Mouse (Mus musculus): ENCODE data around the gene Zfp114. TPM values are rescaled to one million over a fixed set of nuclear protein-coding genes. Genes with fewer than 3 reads are reported as not detected.

Zfp114 gene
- total and polyA plus RNA-seq, 2 experiments from 2014 or later: 2.4 to 4.1 TPM

GRCm38 (mm10) chr7:24172191-24172590 lies 2.7 kb upstream of the Zfp114 start:
- DNase-seq (ENCODE audit: low spot score) (no peak), ATAC-seq (ENCODE audit: low FRiP score) (no peak)
- Histone ChIP-seq H3K4me2 (ENCODE audit: low read depth, low read length, poor library complexity, severe bottlenecking) (no peak overlapping the region), H3K9ac (replicated peaks; ENCODE audit: low read length, poor library complexity, severe bottlenecking) (no peak overlapping the region), H3K27ac (ENCODE audit: low read depth, low read length) (no peak overlapping the region), H3K4me3 (ENCODE audit: low read depth, low read length) (no peak overlapping the region), H3K27me3 (ENCODE audit: insufficient read depth, low read length) (no peaks in the 10 kb centered on the region), H3K36me3 (ENCODE audit: insufficient read depth, low read length) (no peaks in the 10 kb centered on the region), H3K4me1 (ENCODE audit: insufficient read depth, low read length) (no peaks in the 10 kb centered on the region), H3K9me3 (ENCODE audit: low read length) (no peaks in the 10 kb centered on the region)
- WGBS: 68% methylated on average over 4 of the region's 4 CpGs
- no peak for TF ChIP-seq CTCF (IDR thresholded peaks at IDR 0.05)

GRCm38 (mm10) chr7:24175337-24175711 lies 464 bp downstream of the Zfp114 start:
- no peaks in the 10 kb centered on the region for H3K9me3 ChIP-seq (ENCODE audit: low read length)
- H3K4me3 ChIP-seq (ENCODE audit: low read depth, low read length): peak overlapping the region; percentile 55
- DNase-seq (ENCODE audit: low spot score) (no peak), ATAC-seq (ENCODE audit: low FRiP score) (0 out of 2 replicates have a peak, but pooled peaks have one; percentile 3)
- no peak for TF ChIP-seq CTCF (IDR thresholded peaks at IDR 0.05)
- WGBS: 57% methylated on average over 6 of the region's 6 CpGs
- peak overlapping the region; percentile 83 for H3K27ac ChIP-seq (ENCODE audit: low read depth, low read length)
- H3K4me1 ChIP-seq (ENCODE audit: insufficient read depth, low read length): no peaks in the 10 kb centered on the region
- peak overlapping the region; percentile 73 for H3K9ac ChIP-seq (replicated peaks; ENCODE audit: low read length, poor library complexity, severe bottlenecking)
- H3K36me3 ChIP-seq (ENCODE audit: insufficient read depth, low read length): no peaks in the 10 kb centered on the region
- no peaks in the 10 kb centered on the region for H3K27me3 ChIP-seq (ENCODE audit: insufficient read depth, low read length)
- H3K4me2 ChIP-seq (ENCODE audit: low read depth, low read length, poor library complexity, severe bottlenecking): peak overlapping the region; percentile 45

GRCm38 (mm10) chr7:24187611-24188010 lies 12.8 kb downstream of the Zfp114 start:
- H3K4me1 ChIP-seq (ENCODE audit: insufficient read depth, low read length): no peaks in the 10 kb centered on the region
- H3K4me3 ChIP-seq (ENCODE audit: low read depth, low read length): no peak overlapping the region
- no peaks in the 10 kb centered on the region for H3K36me3 ChIP-seq (ENCODE audit: insufficient read depth, low read length)
- ATAC-seq (ENCODE audit: low FRiP score) (no peak), DNase-seq (ENCODE audit: low spot score) (no peak)
- no peak overlapping the region for H3K4me2 ChIP-seq (ENCODE audit: low read depth, low read length, poor library complexity, severe bottlenecking)
- H3K27me3 ChIP-seq (ENCODE audit: insufficient read depth, low read length): no peaks in the 10 kb centered on the region
- H3K9me3 ChIP-seq (ENCODE audit: low read length): no peaks in the 10 kb centered on the region
- WGBS: 68% methylated on average over 1 of the region's 1 CpGs
- TF ChIP-seq CTCF (IDR thresholded peaks at IDR 0.05): no peak
- no peak overlapping the region for H3K9ac ChIP-seq (replicated peaks; ENCODE audit: low read length, poor library complexity, severe bottlenecking)
- H3K27ac ChIP-seq (ENCODE audit: low read depth, low read length): no peak overlapping the region

- no peak for ATAC-seq (ENCODE audit: low FRiP score)
- H3K9ac ChIP-seq (replicated peaks; ENCODE audit: low read length, poor library complexity, severe bottlenecking): no peak overlapping the region
- WGBS: 66% methylated on average over 4 of the region's 4 CpGs
- H3K4me3 ChIP-seq (ENCODE audit: low read depth, low read length): no peak overlapping the region
- H3K27me3 ChIP-seq (ENCODE audit: insufficient read depth, low read length): no peaks in the 10 kb centered on the region
- peaks cover under 1% of the 10 kb centered on the region; the same call in 1 of the 2 replicates for H3K36me3 ChIP-seq (ENCODE audit: insufficient read depth, low read length)
- H3K9me3 ChIP-seq (ENCODE audit: low read length): no peaks in the 10 kb centered on the region
- no peak for DNase-seq (ENCODE audit: low spot score)
- H3K27ac ChIP-seq (ENCODE audit: low read depth, low read length): no peak overlapping the region
- TF ChIP-seq CTCF (IDR thresholded peaks at IDR 0.05): no peak
- H3K4me1 ChIP-seq (ENCODE audit: insufficient read depth, low read length): no peaks in the 10 kb centered on the region
- no peak overlapping the region for H3K4me2 ChIP-seq (ENCODE audit: low read depth, low read length, poor library complexity, severe bottlenecking)
Observed at GRCm38 (mm10) chr7:24188901-24189570, 14.2 kb downstream of the Zfp114 start.

GRCm38 (mm10) chr7:24189571-24189944 lies 14.7 kb downstream of the Zfp114 start:
- Histone ChIP-seq H3K27ac (ENCODE audit: low read depth, low read length) (no peak overlapping the region), H3K9ac (replicated peaks; ENCODE audit: low read length, poor library complexity, severe bottlenecking) (no peak overlapping the region), H3K4me2 (ENCODE audit: low read depth, low read length, poor library complexity, severe bottlenecking) (no peak overlapping the region), H3K27me3 (ENCODE audit: insufficient read depth, low read length) (no peaks in the 10 kb centered on the region), H3K4me1 (ENCODE audit: insufficient read depth, low read length) (no peaks in the 10 kb centered on the region), H3K36me3 (ENCODE audit: insufficient read depth, low read length) (peaks cover 5% of the 10 kb centered on the region; the same call in 1 of the 2 replicates), H3K9me3 (ENCODE audit: low read length) (no peaks in the 10 kb centered on the region), H3K4me3 (ENCODE audit: low read depth, low read length) (no peak overlapping the region)
- no peak for TF ChIP-seq CTCF (IDR thresholded peaks at IDR 0.05)
- WGBS: 74% methylated on average over 5 of the region's 5 CpGs
- ATAC-seq (ENCODE audit: low FRiP score) (no peak), DNase-seq (ENCODE audit: low spot score) (no peak)

- Histone ChIP-seq H3K27ac (ENCODE audit: low read depth, low read length) (no peak overlapping the region), H3K36me3 (ENCODE audit: insufficient read depth, low read length) (peaks cover 5% of the 10 kb centered on the region; the same call in 1 of the 2 replicates), H3K4me1 (ENCODE audit: insufficient read depth, low read length) (no peaks in the 10 kb centered on the region), H3K4me3 (ENCODE audit: low read depth, low read length) (no peak overlapping the region), H3K27me3 (ENCODE audit: insufficient read depth, low read length) (no peaks in the 10 kb centered on the region), H3K4me2 (ENCODE audit: low read depth, low read length, poor library complexity, severe bottlenecking) (no peak overlapping the region), H3K9me3 (ENCODE audit: low read length) (no peaks in the 10 kb centered on the region), H3K9ac (replicated peaks; ENCODE audit: low read length, poor library complexity, severe bottlenecking) (no peak overlapping the region)
- ATAC-seq (ENCODE audit: low FRiP score) (no peak), DNase-seq (ENCODE audit: low spot score) (no peak)
- no peak for TF ChIP-seq CTCF (IDR thresholded peaks at IDR 0.05)
- WGBS: 96% methylated on average over 2 of the region's 2 CpGs
Observed at GRCm38 (mm10) chr7:24191361-24191760, 16.5 kb downstream of the Zfp114 start.
